Mouse (Mus musculus) heart, embryonic 11.5 days (tissue): ENCODE results near the gene Mansc1. TPM values are rescaled to one million over a fixed set of nuclear protein-coding genes. Genes with fewer than 3 reads are reported as not detected.

ENCODE experiments used
- ATAC-seq: fragments of 200-750 bp; cut with Nextera tagmentation; replicated peaks from 2 replicates; pipeline ENCODE4 v1.8.0; 2017; ENCODE audit warnings: moderate library complexity; ENCODE audit not compliant: insufficient number of reproducible peaks, low FRiP score, low TSS enrichment
- H3K27ac ChIP-seq: fragments of 300-500 bp; sonication (generic); 2 replicates; pipeline ENCODE4 v1.5.1; 2014; ENCODE audit warnings: mild to moderate bottlenecking, low read depth, low read length
- H3K27me3 ChIP-seq: fragments of 300-500 bp; sonication (generic); 2 replicates; pipeline ENCODE4 v1.6.1; 2014; ENCODE audit warnings: mild to moderate bottlenecking, low read length, mixed read lengths; ENCODE audit not compliant: control insufficient read depth, insufficient read depth
- H3K36me3 ChIP-seq: fragments of 300-500 bp; sonication (generic); 2 replicates; pipeline ENCODE4 v1.6.1; 2014; ENCODE audit warnings: mild to moderate bottlenecking, low read length, moderate library complexity, mixed read lengths; ENCODE audit not compliant: control insufficient read depth, insufficient read depth
- H3K4me1 ChIP-seq: fragments of 300-500 bp; sonication (generic); 2 replicates; pipeline ENCODE4 v1.6.1; 2014; ENCODE audit warnings: low read length; ENCODE audit not compliant: control insufficient read depth, insufficient read depth
- H3K4me2 ChIP-seq: fragments of 300-500 bp; sonication (generic); 2 replicates; pipeline ENCODE4 v1.6.1; 2014; ENCODE audit warnings: mild to moderate bottlenecking, moderate library complexity
- H3K4me3 ChIP-seq: fragments of 300-500 bp; sonication (generic); 2 replicates; pipeline ENCODE4 v1.5.1; 2014; ENCODE audit warnings: low read depth, low read length
- H3K9ac ChIP-seq: fragments of 300-500 bp; sonication (generic); 2 replicates; pipeline ENCODE4 v1.6.1; 2014; ENCODE audit warnings: mild to moderate bottlenecking, low read depth, low read length, moderate library complexity
- H3K9me3 ChIP-seq: fragments of 300-500 bp; sonication (generic); replicated peaks from 2 replicates; pipeline ENCODE4 v1.6.1; 2016; ENCODE audit warnings: low read length; ENCODE audit not compliant: control insufficient read depth
- WGBS: fragments of 180-500 bp; shearing (Covaris S2); extraction: QIAGEN DNeasy Blood & Tissue Kit; methylation state at CpG from one replicate; pipeline ENCODE4 v1.1.7; 2014; ENCODE audit not compliant: insufficient replicate concordance; 5-methylcytosine and 5-hydroxymethylcytosine counted together
- polyA plus RNA-seq: library from polyadenylated mRNA; unstranded; fragments of >200 nt; fragmentation: Nextera tagmentation; extraction: Ambion mirVana; gene quantifications from 2 replicates; pipeline ENCODE4 v1.2.1, GENCODE M21; 2014

Mansc1 gene
- polyA plus RNA-seq, 1 experiment from 2014 or later: 7.2 TPM

- WGBS: 51% methylated on average over 9 of the region's 9 CpGs
- Histone ChIP-seq H3K27me3 (no peaks in the 10 kb centered on the region), H3K36me3 (no peaks in the 10 kb centered on the region), H3K4me2 (no peak overlapping the region), H3K9ac (no peak overlapping the region), H3K27ac (no peak overlapping the region), H3K4me3 (no peak overlapping the region), H3K4me1 (peaks cover 9% of the 10 kb centered on the region), H3K9me3 (no peaks in the 10 kb centered on the region)
- ATAC-seq: no peak
Observed at GRCm38 (mm10) chr6:134665817-134666216, 33.5 kb upstream of the Mansc1 start.

- H3K27me3 ChIP-seq: no peaks in the 10 kb centered on the region
- H3K9me3 ChIP-seq: no peaks in the 10 kb centered on the region
- H3K9ac ChIP-seq: no peak overlapping the region
- peaks cover 7% of the 10 kb centered on the region; the same call in 1 of the 2 replicates for H3K4me1 ChIP-seq
- H3K4me3 ChIP-seq: no peak overlapping the region
- no peaks in the 10 kb centered on the region for H3K36me3 ChIP-seq
- no peak for ATAC-seq
- H3K4me2 ChIP-seq: no peak overlapping the region
- H3K27ac ChIP-seq: no peak overlapping the region
- WGBS: 56% methylated on average over 5 of the region's 5 CpGs
Observed at GRCm38 (mm10) chr6:134664573-134664972, 32.3 kb upstream of the Mansc1 start.

GRCm38 (mm10) chr6:134660714-134661406, 28.6 kb upstream of the Mansc1 start:
- WGBS: 53% methylated on average over 8 of the region's 8 CpGs
- no peak for ATAC-seq
- H3K27ac ChIP-seq: no peak overlapping the region
- H3K9me3 ChIP-seq: no peaks in the 10 kb centered on the region
- no peak overlapping the region for H3K4me2 ChIP-seq
- peaks cover 7% of the 10 kb centered on the region; the same call in 1 of the 2 replicates for H3K4me1 ChIP-seq
- no peaks in the 10 kb centered on the region for H3K36me3 ChIP-seq
- H3K9ac ChIP-seq: no peak overlapping the region
- H3K4me3 ChIP-seq: no peak overlapping the region
- no peaks in the 10 kb centered on the region for H3K27me3 ChIP-seq

- no peak overlapping the region for H3K4me3 ChIP-seq
- H3K4me2 ChIP-seq: no peak overlapping the region
- H3K4me1 ChIP-seq: peaks cover 8% of the 10 kb centered on the region; the same call in 1 of the 2 replicates
- WGBS: 16% methylated on average over 9 of the region's 9 CpGs
- no peak overlapping the region for H3K9ac ChIP-seq
- H3K27me3 ChIP-seq: no peaks in the 10 kb centered on the region
- no peak overlapping the region for H3K27ac ChIP-seq
- peak; percentile 77 for ATAC-seq
- no peaks in the 10 kb centered on the region for H3K36me3 ChIP-seq
- H3K9me3 ChIP-seq: no peaks in the 10 kb centered on the region
Observed at GRCm38 (mm10) chr6:134659108-134659958, 27.0 kb upstream of the Mansc1 start.

- no peak for ATAC-seq
- H3K4me2 ChIP-seq: no peak overlapping the region
- no peaks in the 10 kb centered on the region for H3K9me3 ChIP-seq
- H3K36me3 ChIP-seq: no peaks in the 10 kb centered on the region
- H3K27me3 ChIP-seq: no peaks in the 10 kb centered on the region
- H3K27ac ChIP-seq: peak overlapping the region; percentile 51
- peaks cover 8% of the 10 kb centered on the region; the same call in 1 of the 2 replicates for H3K4me1 ChIP-seq
- H3K9ac ChIP-seq: no peak overlapping the region
- H3K4me3 ChIP-seq: no peak overlapping the region
- 61% methylated on average over 4 of the region's 4 CpGs for WGBS
Observed at GRCm38 (mm10) chr6:134656527-134656926, 24.2 kb upstream of the Mansc1 start.

- no peak overlapping the region for H3K4me2 ChIP-seq
- no peaks in the 10 kb centered on the region for H3K9me3 ChIP-seq
- no peaks in the 10 kb centered on the region; the same call in 1 of the 2 replicates for H3K4me1 ChIP-seq
- H3K4me3 ChIP-seq: no peak overlapping the region
- no peak overlapping the region for H3K9ac ChIP-seq
- no peaks in the 10 kb centered on the region for H3K27me3 ChIP-seq
- no peak for ATAC-seq
- no peak overlapping the region for H3K27ac ChIP-seq
- H3K36me3 ChIP-seq: no peaks in the 10 kb centered on the region
- WGBS: 80% methylated on average over 5 of the region's 5 CpGs
Observed at GRCm38 (mm10) chr6:134648356-134648755, 16.1 kb upstream of the Mansc1 start.

GRCm38 (mm10) chr6:134647621-134648020, 15.3 kb upstream of the Mansc1 start:
- 58% methylated on average over 5 of the region's 5 CpGs for WGBS
- Histone ChIP-seq H3K9me3 (no peaks in the 10 kb centered on the region), H3K4me2 (no peak overlapping the region), H3K36me3 (no peaks in the 10 kb centered on the region), H3K27ac (no peak overlapping the region), H3K27me3 (no peaks in the 10 kb centered on the region), H3K4me3 (no peak overlapping the region), H3K9ac (no peak overlapping the region), H3K4me1 (no peaks in the 10 kb centered on the region; the same call in 1 of the 2 replicates)
- ATAC-seq: no peak

GRCm38 (mm10) chr6:134646835-134647234, 14.5 kb upstream of the Mansc1 start:
- H3K36me3 ChIP-seq: no peaks in the 10 kb centered on the region
- no peak overlapping the region for H3K4me3 ChIP-seq
- no peak overlapping the region for H3K4me2 ChIP-seq
- 87% methylated on average over 6 of the region's 6 CpGs for WGBS
- ATAC-seq: no peak
- no peak overlapping the region for H3K9ac ChIP-seq
- no peaks in the 10 kb centered on the region for H3K9me3 ChIP-seq
- no peaks in the 10 kb centered on the region for H3K27me3 ChIP-seq
- no peak overlapping the region for H3K27ac ChIP-seq
- no peaks in the 10 kb centered on the region; the same call in 1 of the 2 replicates for H3K4me1 ChIP-seq
